Mouse (Mus musculus) G1E-ER4 (cell line): ENCODE data around the gene Slc30a7. TPM values are rescaled to one million over a fixed set of nuclear protein-coding genes. Genes with fewer than 3 reads are reported as not detected.

Experiments used
- GATA1 ChIP-seq: IDR thresholded peaks from one replicate; pipeline ENCODE4 v1.8.0; 2012; ENCODE audit warnings: low read length, inconsistent platforms
- polyA plus RNA-seq: library from polyadenylated mRNA; stranded (reverse); fragments of >175 nt; gene quantifications from 2 replicates; pipeline ENCODE4 v1.2.3, GENCODE M21; 2012

Slc30a7 gene
- polyA plus RNA-seq, 1 experiment: 2.0 TPM

DNA sequence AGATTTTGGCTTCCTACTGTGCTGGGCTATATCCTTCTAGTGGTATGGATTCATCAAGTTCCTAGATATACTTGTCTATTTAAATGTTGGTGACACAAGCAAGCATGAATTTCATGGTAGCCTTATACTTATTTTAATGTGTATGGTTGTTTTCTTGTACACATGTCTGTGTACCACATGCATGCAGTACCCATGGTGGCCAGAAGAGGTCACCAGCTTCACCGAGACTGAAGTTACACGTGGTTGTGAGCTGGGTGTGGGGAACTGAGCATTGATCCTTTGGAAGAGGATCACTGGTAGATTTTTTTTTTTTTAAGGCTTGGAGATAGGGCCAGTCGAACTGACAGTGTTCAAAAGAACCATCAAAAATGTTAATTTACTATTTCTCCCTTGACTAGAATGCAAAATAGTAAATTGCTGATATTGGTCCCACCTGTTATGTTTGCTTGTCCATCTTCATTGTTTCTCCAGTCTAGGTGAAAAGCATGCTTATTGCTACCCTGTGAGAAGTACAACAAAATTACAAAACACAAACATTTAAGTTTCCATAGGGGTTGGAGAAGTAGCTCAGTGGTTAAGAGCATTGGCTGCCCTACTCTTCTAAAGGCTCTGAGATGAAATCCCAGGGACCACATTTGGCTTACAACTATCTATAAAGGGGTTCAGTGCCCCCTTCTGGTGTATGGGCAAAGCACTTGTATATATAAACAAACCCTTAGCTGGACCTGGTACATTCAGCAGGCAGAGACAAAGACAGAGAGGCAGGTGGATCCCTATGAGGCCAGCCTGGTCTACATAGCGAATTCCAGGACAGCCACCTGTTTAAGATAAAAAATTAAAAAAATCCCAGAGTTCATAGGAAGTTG lies 70.2 kb downstream of the Slc30a7 start:
- no peak for TF ChIP-seq GATA1

- TF ChIP-seq GATA1: no peak
Measured at GRCm38 (mm10) chr3:115933293-115934186, 73.7 kb downstream of the Slc30a7 start.

- no peak for TF ChIP-seq GATA1
Measured at GRCm38 (mm10) chr3:115931701-115932100, 75.5 kb downstream of the Slc30a7 start.

GRCm38 (mm10) chr3:115926531-115926930 lies 80.7 kb downstream of the Slc30a7 start:
- TF ChIP-seq GATA1: no peak

- no peak for TF ChIP-seq GATA1
Measured at GRCm38 (mm10) chr3:115924401-115925190, 82.6 kb downstream of the Slc30a7 start.

DNA sequence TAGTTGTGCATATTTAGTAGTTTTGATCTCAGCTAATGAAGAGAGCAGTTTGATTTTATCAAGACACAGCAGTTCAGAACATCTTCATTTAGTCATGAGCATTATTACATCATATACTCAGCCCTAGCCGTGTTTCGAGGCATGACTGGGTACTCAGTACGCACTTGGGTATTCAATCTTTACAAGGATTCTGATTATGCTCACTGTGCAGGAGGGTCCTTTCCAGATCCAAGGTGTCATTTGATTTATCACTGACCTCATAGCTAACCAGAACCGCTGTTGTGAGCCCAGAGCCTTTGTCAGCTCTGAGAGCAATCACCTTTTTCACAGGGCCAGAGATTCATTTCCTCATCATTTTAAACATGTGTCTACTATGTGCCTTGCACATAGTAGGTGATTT lies 101.6 kb downstream of the Slc30a7 start:
- TF ChIP-seq GATA1: no peak

DNA sequence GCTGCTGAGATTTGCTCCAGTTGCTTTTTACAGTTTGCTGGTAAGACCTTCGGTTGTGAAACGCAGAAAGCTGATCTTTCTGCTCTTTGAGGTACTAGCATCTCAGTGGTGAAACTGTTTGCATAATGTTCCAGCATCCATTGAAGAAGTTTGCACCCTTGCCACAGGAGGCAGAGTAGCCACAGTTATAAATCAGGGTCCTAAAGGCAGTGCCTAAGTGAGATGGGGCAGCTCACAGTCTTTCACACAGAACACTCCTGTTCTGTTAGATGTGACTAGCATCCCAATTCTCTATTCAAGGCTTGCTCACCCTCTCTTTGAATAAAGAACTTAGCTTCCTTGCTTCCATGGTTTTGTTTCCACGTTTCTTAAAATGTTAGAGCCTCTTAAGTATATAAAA lies 102.1 kb downstream of the Slc30a7 start:
- no peak for TF ChIP-seq GATA1

- no peak for TF ChIP-seq GATA1
Measured at GRCm38 (mm10) chr3:115902301-115902956, 104.8 kb downstream of the Slc30a7 start.

DNA sequence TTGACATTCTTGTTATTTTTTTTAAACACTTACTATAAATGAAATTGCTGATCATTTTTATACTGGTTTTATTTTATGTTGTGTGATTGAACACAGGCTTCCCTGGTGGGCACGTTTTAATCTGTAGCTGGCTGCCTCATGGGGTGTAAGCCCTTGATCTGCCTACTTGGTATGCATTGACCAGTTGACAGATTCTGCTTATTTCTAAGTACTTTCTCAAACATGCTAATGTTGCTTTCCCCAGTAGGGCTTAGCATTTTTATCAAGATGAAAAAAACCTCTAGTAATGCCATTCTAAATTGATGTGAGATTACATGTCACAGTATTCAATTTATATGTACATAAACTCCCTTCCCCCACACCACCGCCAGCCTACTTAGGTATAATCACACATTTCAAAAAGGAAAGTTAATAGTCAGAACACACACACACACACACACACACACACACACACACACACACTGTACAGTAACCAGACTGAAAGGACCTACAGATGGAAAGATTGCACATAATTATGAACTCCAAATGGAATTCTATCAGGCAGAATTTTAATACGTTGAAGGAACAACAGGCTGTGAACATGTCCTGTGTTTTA lies 108.8 kb downstream of the Slc30a7 start:
- no peak for TF ChIP-seq GATA1

DNA sequence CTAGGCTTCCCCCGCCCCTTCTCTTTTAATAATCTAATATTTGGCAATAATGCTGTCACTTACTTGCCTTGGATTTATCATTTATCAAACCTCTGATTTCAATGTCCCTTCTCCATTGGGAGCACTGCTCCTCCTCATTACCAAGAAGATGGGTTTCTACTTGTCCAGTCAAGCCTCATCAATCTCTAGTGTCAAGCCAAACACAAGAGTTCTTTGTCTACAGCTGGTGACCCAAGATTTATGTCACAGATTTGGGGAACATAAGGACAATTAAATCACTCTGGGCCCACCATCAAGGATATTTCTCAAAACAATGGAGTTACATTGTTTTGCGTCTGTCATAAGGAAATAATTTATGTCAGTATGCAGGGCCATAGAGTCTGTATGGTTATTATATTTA lies 114.0 kb downstream of the Slc30a7 start:
- no peak for TF ChIP-seq GATA1

- TF ChIP-seq GATA1: no peak
Measured at GRCm38 (mm10) chr3:115892341-115892740, 114.9 kb downstream of the Slc30a7 start.

Other genes starting within 250 kb of the Slc30a7 start
- gene Dph5, start 119.6 kb downstream of the Slc30a7 start, polyA plus RNA-seq: 1.2 TPM in 2 replicates
- 2.9 and 11.2 TPM in 2 replicates for gene Extl2, start 56 bp upstream of the Slc30a7 start, polyA plus RNA-seq
- not detected in 2 replicates for gene Vcam1, start 122.3 kb upstream of the Slc30a7 start, polyA plus RNA-seq
- gene Gpr88, start 246.1 kb upstream of the Slc30a7 start, polyA plus RNA-seq: not detected in 2 replicates